Mouse (Mus musculus) embryonic fibroblast, embryonic 13.5 days (primary cell): ENCODE measurements at regions not wholly inside any gene's neighbourhood (a gene's known extent, or its start where the extent isn't known, plus 50 kb on each side); places are given as distances from the start of the nearest gene placed in this dataset.

Experiments
- CTCF ChIP-seq: IDR thresholded peaks from 2 replicates; pipeline ENCODE4 v1.5.1; 2011; ENCODE audit warnings: mild to moderate bottlenecking, control low read depth, low read length, moderate library complexity, borderline replicate concordance; ENCODE audit not compliant: insufficient read depth
- POLR2A ChIP-seq: IDR thresholded peaks from 2 replicates; pipeline ENCODE4 v1.6.1; 2011; ENCODE audit warnings: low read depth, mild to moderate bottlenecking, control low read depth, low read length, moderate library complexity

DNA sequence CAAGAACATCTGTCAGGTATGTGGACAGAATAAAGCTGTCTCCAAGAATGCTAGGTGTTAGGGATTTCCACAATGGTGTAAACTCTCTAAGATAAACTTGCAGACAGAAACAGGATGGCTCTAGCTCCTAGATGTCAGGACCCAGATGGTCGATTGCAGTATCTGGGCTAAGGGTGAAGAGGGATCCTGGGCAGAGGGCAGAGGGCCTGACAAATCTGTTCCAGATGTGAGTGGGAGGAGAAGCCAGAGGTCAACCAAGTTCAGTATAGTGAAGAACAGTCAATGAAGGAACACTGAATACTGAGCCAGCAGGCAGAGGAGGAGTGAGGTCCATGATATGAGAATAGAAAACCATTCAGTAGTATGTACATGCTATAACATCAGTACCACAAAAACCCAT, 254.4 kb downstream of the Cmpk2 start:
- TF ChIP-seq CTCF (no peak), POLR2A (no peak)
